Mouse (Mus musculus) liver, embryonic 11.5 days (tissue): ENCODE measurements around the gene Shb. TPM values are rescaled to one million over a fixed set of nuclear protein-coding genes. Genes with fewer than 3 reads are reported as not detected.
A peak's percentile ranks its signal among the peaks of the same experiment; 100 is the strongest.

Experiments used
- ATAC-seq: fragments of 200-750 bp; cut with Nextera tagmentation; replicated peaks from 2 replicates; pipeline ENCODE4 v1.8.0; 2017; ENCODE audit warnings: moderate number of reproducible peaks, mild to moderate bottlenecking, moderate TSS enrichment, moderate library complexity; ENCODE audit not compliant: low FRiP score
- DNase-seq: peaks from one replicate; pipeline ENCODE4 v3.0.0-alpha.2; 2017; ENCODE audit warnings: low spot score
- H3K27ac ChIP-seq: fragments of 300-500 bp; sonication (generic); 2 replicates; pipeline ENCODE4 v1.5.1; 2014; ENCODE audit warnings: mild to moderate bottlenecking, low read depth, low read length, control low read depth
- H3K27me3 ChIP-seq: fragments of 300-500 bp; sonication (generic); replicated peaks from 2 replicates; pipeline ENCODE4 v1.6.1; 2014; ENCODE audit warnings: low read length, mixed read lengths; ENCODE audit not compliant: control insufficient read depth, insufficient read depth
- H3K36me3 ChIP-seq: fragments of 300-500 bp; sonication (generic); 2 replicates; pipeline ENCODE4 v1.6.1; 2014; ENCODE audit warnings: mild to moderate bottlenecking, low read length, moderate library complexity, mixed read lengths; ENCODE audit not compliant: control insufficient read depth, insufficient read depth
- H3K4me1 ChIP-seq: fragments of 300-500 bp; sonication (generic); replicated peaks from 2 replicates; pipeline ENCODE4 v1.6.1; 2014; ENCODE audit warnings: low read length, mixed read lengths; ENCODE audit not compliant: control insufficient read depth, insufficient read depth
- H3K4me2 ChIP-seq: fragments of 300-500 bp; sonication (generic); 2 replicates; pipeline ENCODE4 v1.6.1; 2014; ENCODE audit warnings: mild to moderate bottlenecking, control low read depth, moderate library complexity
- H3K4me3 ChIP-seq: fragments of 300-500 bp; sonication (generic); 2 replicates; pipeline ENCODE4 v1.5.1; 2014; ENCODE audit warnings: low read depth, low read length, control low read depth
- H3K9ac ChIP-seq: fragments of 300-500 bp; sonication (generic); 2 replicates; pipeline ENCODE4 v1.6.1; 2014; ENCODE audit warnings: low read depth, low read length, control low read depth
- H3K9me3 ChIP-seq: fragments of 300-500 bp; sonication (generic); 2 replicates; pipeline ENCODE4 v1.6.1; 2016; ENCODE audit warnings: low read length, inconsistent platforms, mixed read lengths; ENCODE audit not compliant: control insufficient read depth
- WGBS: fragments of 180-500 bp; shearing (Covaris S2); extraction: QIAGEN DNeasy Blood & Tissue Kit; methylation state at CpG from one replicate; pipeline ENCODE4 v1.1.7; 2014; 5-methylcytosine and 5-hydroxymethylcytosine counted together
- polyA plus RNA-seq: library from polyadenylated mRNA; unstranded; fragments of >200 nt; fragmentation: Nextera tagmentation; extraction: Ambion mirVana; gene quantifications from 2 replicates; pipeline ENCODE4 v1.2.1, GENCODE M21; 2014

Gene Shb
- polyA plus RNA-seq, 1 experiment from 2014 or later = 6.1 TPM

GRCm38 (mm10) chr4:45514406-45514805 lies 17.9 kb downstream of the Shb start:
- Histone ChIP-seq H3K36me3 (no peaks in the 10 kb centered on the region), H3K9me3 (no peaks in the 10 kb centered on the region), H3K9ac (no peak overlapping the region), H3K27me3 (no peaks in the 10 kb centered on the region; the same call in 1 of the 2 replicates), H3K4me2 (peak overlapping the region; percentile 46), H3K4me1 (peaks cover 54% of the 10 kb centered on the region), H3K4me3 (no peak overlapping the region), H3K27ac (peak overlapping the region; percentile 52; the same call in 1 of the 2 replicates)
- 31% methylated on average over 7 of the region's 7 CpGs for WGBS
- DNase-seq (no peak), ATAC-seq (no peak)

- Histone ChIP-seq H3K36me3 (no peaks in the 10 kb centered on the region), H3K9ac (no peak overlapping the region), H3K27ac (peak overlapping the region; percentile 52; the same call in 1 of the 2 replicates), H3K9me3 (no peaks in the 10 kb centered on the region), H3K27me3 (no peaks in the 10 kb centered on the region; the same call in 1 of the 2 replicates), H3K4me1 (peaks cover 57% of the 10 kb centered on the region), H3K4me3 (no peak overlapping the region), H3K4me2 (peak overlapping the region; percentile 46)
- DNase-seq = peak; percentile 74
- ATAC-seq = peak; percentile 58
- WGBS = 5% methylated on average over 10 of the region's 10 CpGs
Measured at GRCm38 (mm10) chr4:45513791-45514293, 18.4 kb downstream of the Shb start.

GRCm38 (mm10) chr4:45513340-45513739 lies 18.9 kb downstream of the Shb start:
- peaks cover 62% of the 10 kb centered on the region for H3K4me1 ChIP-seq
- no peak overlapping the region for H3K4me3 ChIP-seq
- DNase-seq (no peak), ATAC-seq (no peak)
- H3K9me3 ChIP-seq = no peaks in the 10 kb centered on the region
- WGBS = 64% methylated on average over 2 of the region's 2 CpGs
- no peak overlapping the region for H3K9ac ChIP-seq
- no peaks in the 10 kb centered on the region for H3K36me3 ChIP-seq
- H3K27me3 ChIP-seq = no peaks in the 10 kb centered on the region; the same call in 1 of the 2 replicates
- H3K4me2 ChIP-seq = peak overlapping the region; percentile 46
- no peak overlapping the region; the same call in 1 of the 2 replicates for H3K27ac ChIP-seq

GRCm38 (mm10) chr4:45510163-45510562 lies 22.1 kb downstream of the Shb start:
- no peak overlapping the region for H3K4me2 ChIP-seq
- no peak overlapping the region for H3K4me3 ChIP-seq
- DNase-seq (no peak), ATAC-seq (no peak)
- H3K9ac ChIP-seq = no peak overlapping the region
- H3K9me3 ChIP-seq = no peaks in the 10 kb centered on the region
- H3K4me1 ChIP-seq = peaks cover 68% of the 10 kb centered on the region
- H3K27ac ChIP-seq = no peak overlapping the region
- WGBS = 52% methylated on average over 6 of the region's 6 CpGs
- no peaks in the 10 kb centered on the region for H3K27me3 ChIP-seq
- H3K36me3 ChIP-seq = no peaks in the 10 kb centered on the region

- WGBS = 87% methylated on average over 4 of the region's 4 CpGs
- no peak for ATAC-seq
Measured at GRCm38 (mm10) chr4:45509416-45509815, 22.9 kb downstream of the Shb start.

GRCm38 (mm10) chr4:45508469-45508868 lies 23.8 kb downstream of the Shb start:
- H3K9ac ChIP-seq = no peak overlapping the region
- no peaks in the 10 kb centered on the region for H3K27me3 ChIP-seq
- H3K27ac ChIP-seq = no peak overlapping the region
- no peaks in the 10 kb centered on the region for H3K9me3 ChIP-seq
- H3K4me3 ChIP-seq = no peak overlapping the region
- no peak for ATAC-seq
- no peaks in the 10 kb centered on the region for H3K36me3 ChIP-seq
- 61% methylated on average over 6 of the region's 6 CpGs for WGBS
- DNase-seq = no peak
- H3K4me2 ChIP-seq = no peak overlapping the region
- peaks cover 55% of the 10 kb centered on the region for H3K4me1 ChIP-seq

More at GRCm38 (mm10) chr4:45509416-45509815, 22.9 kb downstream of the Shb start:
- Histone ChIP-seq H3K27ac (no peak overlapping the region), H3K4me3 (no peak overlapping the region), H3K27me3 (no peaks in the 10 kb centered on the region), H3K4me1 (peaks cover 60% of the 10 kb centered on the region), H3K9me3 (no peaks in the 10 kb centered on the region), H3K9ac (no peak overlapping the region), H3K4me2 (no peak overlapping the region), H3K36me3 (no peaks in the 10 kb centered on the region)
- DNase-seq = no peak

GRCm38 (mm10) chr4:45507476-45507875 lies 24.8 kb downstream of the Shb start:
- DNase-seq (no peak), ATAC-seq (no peak)
- 87% methylated on average over 1 of the region's 1 CpGs for WGBS
- no peak overlapping the region for H3K4me2 ChIP-seq
- H3K9ac ChIP-seq = no peak overlapping the region
- peaks cover 48% of the 10 kb centered on the region for H3K4me1 ChIP-seq
- H3K27me3 ChIP-seq = no peaks in the 10 kb centered on the region
- no peaks in the 10 kb centered on the region for H3K9me3 ChIP-seq
- H3K36me3 ChIP-seq = no peaks in the 10 kb centered on the region
- H3K4me3 ChIP-seq = no peak overlapping the region
- H3K27ac ChIP-seq = no peak overlapping the region

- no peak overlapping the region for H3K4me2 ChIP-seq
- H3K9me3 ChIP-seq = no peaks in the 10 kb centered on the region
- 56% methylated on average over 9 of the region's 9 CpGs for WGBS
- ATAC-seq (no peak), DNase-seq (no peak)
- H3K4me3 ChIP-seq = no peak overlapping the region
- no peaks in the 10 kb centered on the region for H3K27me3 ChIP-seq
- H3K27ac ChIP-seq = no peak overlapping the region
- no peaks in the 10 kb centered on the region for H3K36me3 ChIP-seq
- peaks cover 48% of the 10 kb centered on the region for H3K4me1 ChIP-seq
- H3K9ac ChIP-seq = no peak overlapping the region
Measured at GRCm38 (mm10) chr4:45507039-45507438, 25.2 kb downstream of the Shb start.

- Histone ChIP-seq H3K36me3 (no peaks in the 10 kb centered on the region), H3K9ac (no peak overlapping the region; the same call in 1 of the 2 replicates), H3K4me2 (no peak overlapping the region), H3K4me1 (peaks cover 48% of the 10 kb centered on the region), H3K27me3 (no peaks in the 10 kb centered on the region), H3K4me3 (no peak overlapping the region), H3K9me3 (no peaks in the 10 kb centered on the region), H3K27ac (no peak overlapping the region)
- no peak for DNase-seq
- no peak for ATAC-seq
- 60% methylated on average over 5 of the region's 5 CpGs for WGBS
Measured at GRCm38 (mm10) chr4:45506613-45507012, 25.7 kb downstream of the Shb start.
